Mouse (Mus musculus) erythroblast, embryonic 14.5 days (primary cell): ENCODE results near the gene Kcng1.

Experiments used
- GATA1 ChIP-seq: IDR thresholded peaks from 2 replicates; pipeline ENCODE4 v1.6.1; 2012; ENCODE audit warnings: low read length, inconsistent platforms, mixed read lengths
- TAL1 ChIP-seq: IDR thresholded peaks from 3 replicates; pipeline ENCODE4 v1.6.1; 2012; ENCODE audit warnings: low read length, inconsistent platforms, mixed read lengths

GRCm38 (mm10) chr2:168253822-168254221 is 27.7 kb downstream of the Kcng1 start:
- TF ChIP-seq GATA1, result no peak
- no peak for TF ChIP-seq TAL1
